Mouse (Mus musculus): ENCODE results near the gene Hps4.
"Not testable (repeated sequence)": the region's sequence is repeated elsewhere in the genome, so short reads cannot be mapped to it uniquely, and the experiment has no call there.

Hps4 gene

DNA sequence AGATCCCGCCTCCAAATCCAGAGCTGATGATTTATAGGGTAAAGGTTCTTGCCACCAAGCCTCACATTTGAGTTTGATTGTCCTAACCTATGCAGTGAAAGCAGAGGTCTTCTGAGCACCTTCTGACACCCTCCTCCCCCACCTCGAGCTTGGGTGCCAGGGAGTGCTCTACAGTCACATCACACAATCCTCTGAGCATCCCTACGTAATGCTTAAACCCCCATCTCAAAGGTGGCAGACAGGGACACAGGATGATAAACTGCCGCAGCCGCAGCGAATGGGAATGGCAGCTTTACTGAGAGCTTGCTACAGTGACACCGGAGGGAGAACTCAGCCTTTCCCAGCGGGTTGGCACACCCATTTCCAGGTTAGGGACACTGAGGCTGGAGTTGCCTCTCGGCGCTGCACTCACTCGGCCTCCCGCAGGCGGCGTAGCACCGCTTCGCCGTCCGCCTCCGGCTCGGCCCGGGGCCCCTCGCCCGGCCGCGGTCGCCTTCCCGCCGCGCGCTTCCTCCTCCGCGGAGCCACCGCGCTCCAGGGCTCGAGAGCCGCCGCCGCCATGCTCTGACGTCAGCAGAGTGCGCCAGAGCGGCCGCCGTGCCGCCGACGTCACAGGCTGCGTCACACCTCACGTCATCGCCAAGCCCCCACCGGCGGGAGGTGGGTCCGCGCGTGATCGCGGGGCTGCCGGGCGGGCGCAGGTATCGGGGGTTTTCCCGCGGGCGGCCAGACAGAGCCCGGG is at the start of gene Hps4, which contains the start of gene Srrd:
Gene Hps4 (plus strand): TSS at position 621 of the 742 bp plus-strand sequence.
Gene Srrd (minus strand): TSS at position 578 of the 742 bp plus-strand sequence.
- DNase-seq, result peak; percentile 86

DNA sequence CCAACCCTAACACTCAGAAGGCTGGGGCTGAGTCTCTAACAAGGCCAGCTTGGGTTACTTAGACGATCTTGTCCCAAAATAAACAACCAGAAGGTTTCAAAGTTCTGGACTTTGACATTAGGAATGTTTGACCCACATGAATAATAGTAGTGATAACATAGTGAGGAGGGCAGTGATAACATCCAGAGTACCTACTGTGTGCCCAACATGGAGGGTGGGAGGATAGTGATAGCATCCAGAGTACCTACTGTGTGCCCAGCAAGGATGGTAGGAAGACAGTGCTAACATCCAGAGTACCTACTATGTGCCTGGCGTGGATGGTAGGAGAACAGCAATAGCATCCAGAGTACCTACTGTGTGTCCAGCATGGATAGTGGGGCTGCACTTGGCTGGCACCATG is 49.1 kb upstream of the Hps4 start:
- DNase-seq, result no peak

DNA sequence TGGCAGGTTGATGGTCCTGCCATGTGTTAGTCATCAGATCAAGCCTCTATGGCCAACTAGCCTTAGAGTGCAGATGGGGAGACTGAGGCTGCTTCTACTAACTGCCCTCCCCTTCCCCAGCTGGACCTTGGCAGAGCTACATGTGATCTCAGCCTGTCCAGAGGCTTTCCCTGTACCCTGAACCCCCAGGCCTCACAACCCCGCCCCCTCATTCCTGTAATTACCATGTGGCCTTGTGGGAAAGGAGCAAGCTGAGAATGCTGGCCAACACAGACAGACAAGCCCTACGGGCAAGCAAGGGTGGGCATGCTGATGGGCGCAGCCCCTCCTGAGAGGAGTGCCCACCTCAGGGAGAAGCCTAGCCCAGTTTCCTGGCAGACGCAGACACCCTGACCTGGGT is 48.2 kb upstream of the Hps4 start:
- DNase-seq, result no peak

DNA sequence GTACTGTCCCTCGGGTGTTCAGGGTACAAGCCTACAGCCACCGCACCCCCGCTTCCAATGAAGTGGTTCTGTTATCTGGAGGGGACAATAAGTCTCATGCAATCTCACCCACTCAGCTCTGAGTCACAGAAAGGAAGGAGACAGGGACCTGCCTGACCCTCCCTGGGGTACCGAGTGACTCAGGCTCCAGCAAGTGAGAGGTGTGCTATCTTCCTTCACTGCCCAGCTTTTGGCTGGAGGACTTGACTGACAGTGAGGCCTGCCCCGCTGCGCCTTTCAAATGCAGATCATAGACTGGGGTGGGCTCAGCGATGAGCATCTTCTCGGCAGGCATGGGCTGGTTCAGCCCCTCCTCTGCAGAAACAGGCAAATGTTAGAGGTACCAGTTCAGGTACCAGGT is 47.7 kb upstream of the Hps4 start:
- DNase-seq, result no peak

DNA sequence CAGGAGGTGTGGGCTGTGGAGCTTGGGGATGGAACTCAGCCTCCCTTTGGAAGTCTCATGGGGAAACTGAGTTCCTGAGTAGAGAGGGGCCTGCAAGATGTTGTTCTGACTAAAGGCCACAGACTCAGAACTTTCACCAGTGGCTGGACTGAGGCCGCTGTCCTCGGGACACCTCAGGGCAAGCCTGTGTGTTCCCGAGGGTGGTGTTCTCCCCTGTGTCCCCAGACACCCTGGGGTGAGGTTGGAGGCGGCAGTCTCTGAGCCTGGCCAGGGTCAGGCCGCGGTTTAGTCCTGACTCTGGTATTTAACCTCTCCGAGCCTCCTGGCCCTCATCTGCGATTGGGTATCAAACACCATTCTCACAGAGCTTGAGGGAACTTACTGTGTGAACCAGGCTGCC is 47.3 kb upstream of the Hps4 start:
- no peak for DNase-seq

DNA sequence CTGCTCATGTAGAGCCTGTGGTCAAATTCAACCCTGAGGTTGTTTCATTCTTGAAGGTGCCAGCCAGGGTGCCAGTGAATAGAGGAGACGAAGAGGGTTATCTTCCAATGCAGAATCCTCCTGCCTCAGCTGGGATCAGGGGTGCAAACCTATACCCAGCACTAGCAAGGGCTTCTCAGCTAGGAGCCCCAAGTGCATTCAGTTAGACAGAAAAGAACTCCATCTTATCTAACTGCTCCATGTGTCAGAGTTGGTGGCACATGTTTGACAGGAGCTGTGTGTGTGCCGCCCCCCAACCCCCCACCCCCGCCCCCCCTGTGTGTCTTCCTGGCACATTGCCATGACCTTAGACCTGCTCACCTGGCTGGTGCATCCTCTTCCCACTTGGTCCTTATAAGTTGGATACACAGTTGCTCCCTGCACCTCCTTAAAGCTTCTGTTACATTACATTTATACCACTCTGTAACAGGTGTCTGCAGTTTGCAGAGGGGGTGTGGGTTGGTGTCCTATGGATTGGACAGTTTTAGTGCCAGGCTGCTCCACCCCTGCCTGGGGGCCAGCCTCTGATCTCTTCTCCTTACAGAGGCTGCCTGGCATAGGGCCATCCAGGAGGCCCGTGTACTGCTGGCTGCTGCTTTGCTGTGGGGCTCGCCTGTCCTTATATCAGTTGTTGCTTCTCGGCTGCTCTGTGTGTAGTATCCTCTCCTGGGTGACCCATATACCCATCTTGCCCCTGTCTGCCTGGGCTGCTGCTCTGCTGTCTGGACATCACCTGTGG is 46.3 kb upstream of the Hps4 start:
- no peak for DNase-seq

DNA sequence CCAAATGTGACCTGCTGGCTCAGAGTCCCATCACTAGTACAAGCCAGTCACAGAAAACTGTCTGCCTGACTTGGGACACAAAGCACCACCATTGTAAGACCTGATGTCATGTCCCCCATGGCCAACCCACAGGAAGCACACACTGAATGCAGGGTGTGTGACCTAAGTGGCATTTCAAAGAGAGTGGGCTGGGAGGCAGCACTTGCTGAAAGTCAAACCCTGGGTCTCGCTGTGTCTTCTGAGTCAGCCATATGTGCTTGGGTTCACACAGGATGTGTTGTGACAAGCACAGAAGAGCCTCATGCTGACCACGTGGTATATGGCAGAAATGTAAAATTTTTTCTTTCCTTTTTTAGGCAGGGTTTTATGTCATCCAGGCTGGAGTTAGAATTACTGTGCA is 45.6 kb upstream of the Hps4 start:
- no peak for DNase-seq

DNA sequence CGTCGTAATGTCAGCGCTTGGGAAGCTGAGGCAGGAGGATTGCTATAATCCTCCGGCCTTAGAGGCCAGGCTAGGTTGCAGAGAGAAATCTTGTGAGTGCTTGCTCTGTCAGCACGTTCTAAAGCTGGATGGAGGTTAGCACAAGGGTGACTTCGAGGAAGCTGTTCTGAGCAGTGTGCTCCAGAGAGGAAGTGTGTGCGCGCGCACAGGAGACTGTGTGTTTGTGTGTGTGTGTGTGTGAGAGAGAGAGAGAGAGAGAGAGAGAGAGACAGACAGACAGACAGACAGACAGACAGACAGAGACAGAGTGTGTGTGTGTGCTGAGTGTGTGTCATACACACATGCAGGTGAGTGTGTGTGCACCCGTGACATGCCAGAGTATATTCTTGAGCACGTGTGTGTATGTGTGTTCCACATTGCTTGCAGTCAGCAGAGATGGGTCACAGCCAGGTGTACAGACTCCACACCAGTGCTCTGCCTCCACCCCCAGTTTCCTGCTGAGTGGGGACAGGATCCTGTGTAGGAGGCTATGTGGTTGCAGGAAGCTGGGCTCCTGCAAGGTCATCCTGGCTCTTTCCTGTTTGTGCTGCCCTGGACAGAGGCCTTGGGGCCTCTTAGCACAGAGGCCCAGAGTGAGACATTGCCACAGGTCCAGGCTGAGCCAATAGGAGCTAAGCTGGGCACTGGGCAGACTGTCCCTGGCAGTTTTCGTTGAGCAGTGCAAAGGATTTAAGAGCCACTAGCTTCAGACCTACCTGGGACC is 44.5 kb upstream of the Hps4 start:
- peak; percentile 62 for DNase-seq

DNA sequence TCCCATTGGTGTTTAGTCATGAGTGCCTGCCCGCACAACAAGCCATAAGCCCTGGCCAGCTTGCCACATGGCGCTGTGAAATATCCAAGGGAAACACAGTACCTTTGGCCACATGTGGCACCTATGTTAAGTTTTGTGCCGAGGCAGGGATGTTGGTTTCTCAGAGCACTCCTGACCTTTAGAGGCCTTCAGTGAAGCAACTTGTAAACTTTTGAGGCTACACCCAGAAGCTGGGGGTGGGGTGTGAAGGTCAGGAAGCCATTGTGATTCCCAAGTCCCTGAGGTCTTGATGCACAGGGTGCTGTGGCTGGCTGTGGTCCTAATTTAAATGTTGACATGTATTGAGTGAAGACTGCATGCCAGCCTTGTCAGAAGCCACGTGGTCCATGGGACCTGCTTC is 43.5 kb upstream of the Hps4 start:
- DNase-seq, result no peak

DNA sequence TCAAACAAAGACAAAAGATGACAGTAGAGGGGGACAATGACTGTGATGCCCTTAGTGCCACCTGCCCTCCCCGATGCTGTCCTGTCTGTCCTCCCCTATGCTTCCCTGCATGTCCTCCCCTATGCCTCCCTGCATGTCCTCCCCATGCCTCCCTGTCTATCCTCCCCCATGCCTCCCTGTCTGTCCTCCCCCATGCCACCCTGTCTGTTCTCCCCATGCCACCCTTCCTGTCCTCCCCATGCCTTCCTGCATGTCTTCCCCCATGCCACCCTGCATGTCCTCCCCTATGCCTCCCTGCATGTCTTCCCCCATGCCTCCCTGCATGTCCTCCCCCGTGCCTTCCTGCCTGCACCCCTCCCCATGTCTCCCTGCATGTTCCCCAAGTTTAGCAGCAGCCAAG is 42.8 kb upstream of the Hps4 start:
- no peak for DNase-seq

DNA sequence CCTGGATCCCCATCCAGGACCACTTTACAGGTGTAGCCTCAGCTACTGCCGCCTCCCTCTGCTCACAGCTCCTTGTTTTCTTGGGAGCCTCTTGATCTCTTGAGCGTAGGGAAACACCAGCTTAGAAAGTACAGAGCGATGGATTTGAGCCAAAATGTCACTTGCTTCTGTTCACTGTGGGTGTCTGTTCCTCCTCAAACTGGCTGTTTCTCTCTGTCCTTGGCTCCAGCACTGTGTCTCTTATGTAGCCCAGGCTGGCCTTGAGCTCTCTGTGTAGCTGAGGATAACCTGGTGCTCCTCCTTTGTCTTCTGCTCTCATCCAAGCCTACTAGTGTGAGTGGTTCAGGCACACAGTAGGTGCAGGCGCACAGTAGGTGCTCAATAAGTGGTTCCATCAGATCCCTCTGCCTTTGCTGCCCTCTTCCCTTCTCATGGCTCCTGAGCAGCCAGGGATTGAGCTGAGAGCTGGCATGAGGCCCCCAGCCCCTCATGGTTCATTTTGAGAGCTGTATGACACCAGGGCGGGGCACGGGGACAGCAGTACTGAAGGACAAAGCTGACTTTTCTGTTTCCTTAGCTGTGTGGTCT is 42.1 kb upstream of the Hps4 start:
- no peak for DNase-seq

DNA sequence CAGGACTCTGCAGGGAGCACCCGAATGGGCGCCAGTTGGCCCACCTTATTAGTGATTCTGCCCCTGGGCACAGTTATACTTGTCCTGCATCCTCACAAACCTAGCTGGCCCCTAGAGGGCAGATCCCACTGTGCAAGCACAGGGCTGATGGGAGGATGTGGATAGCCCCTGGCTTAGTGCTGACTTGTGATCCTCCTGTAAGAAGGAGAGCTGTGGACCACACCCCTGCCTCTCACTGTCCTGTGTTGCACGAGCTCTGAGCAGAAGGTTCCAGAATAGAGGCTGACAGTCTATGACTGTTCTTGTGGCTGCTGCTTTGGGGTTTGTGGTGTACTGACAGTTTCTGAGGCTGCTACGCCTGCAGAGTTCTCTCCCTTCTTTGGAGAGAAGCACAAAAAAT is 41.2 kb upstream of the Hps4 start:
- no peak for DNase-seq

DNA sequence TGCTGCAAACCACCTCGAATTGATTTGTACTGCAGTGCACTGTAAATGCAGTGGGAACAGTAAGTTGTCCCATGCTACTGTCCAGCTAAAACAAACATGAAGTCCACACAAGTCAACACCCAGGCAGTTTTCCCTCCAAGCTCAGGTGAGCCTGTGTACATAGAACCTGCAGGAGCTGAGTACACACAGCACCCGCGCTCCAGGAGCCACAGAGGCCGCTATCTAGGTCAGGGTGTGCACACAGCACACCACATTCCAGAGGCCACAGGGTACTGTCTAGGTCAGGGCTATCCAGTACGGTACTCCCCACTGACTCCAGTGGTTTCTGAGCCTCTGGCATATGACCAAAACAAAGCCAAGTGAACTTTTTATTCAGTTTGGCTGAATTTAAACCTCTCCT is 40.6 kb upstream of the Hps4 start:
- no peak for DNase-seq

DNA sequence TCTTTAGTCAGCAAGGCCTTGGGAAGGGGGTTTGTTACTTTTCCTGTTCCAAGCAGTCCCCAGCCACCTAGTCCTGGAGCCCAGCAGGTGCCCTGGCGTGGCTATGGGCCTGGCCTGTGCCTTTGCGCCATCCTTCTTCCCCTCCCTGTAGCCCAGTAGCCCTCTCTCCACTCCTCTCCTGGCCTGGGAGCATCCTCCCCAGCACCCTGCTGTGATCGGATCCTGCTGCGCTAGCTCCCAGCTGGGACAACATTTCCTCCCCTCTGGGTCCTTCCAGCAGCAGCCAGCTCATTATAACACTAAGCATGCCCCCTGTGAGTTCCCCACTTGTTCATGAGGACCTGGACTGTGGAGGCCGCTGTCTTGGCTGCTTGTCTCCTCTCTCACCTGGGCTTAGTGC is 37.0 kb upstream of the Hps4 start:
- no peak for DNase-seq

DNA sequence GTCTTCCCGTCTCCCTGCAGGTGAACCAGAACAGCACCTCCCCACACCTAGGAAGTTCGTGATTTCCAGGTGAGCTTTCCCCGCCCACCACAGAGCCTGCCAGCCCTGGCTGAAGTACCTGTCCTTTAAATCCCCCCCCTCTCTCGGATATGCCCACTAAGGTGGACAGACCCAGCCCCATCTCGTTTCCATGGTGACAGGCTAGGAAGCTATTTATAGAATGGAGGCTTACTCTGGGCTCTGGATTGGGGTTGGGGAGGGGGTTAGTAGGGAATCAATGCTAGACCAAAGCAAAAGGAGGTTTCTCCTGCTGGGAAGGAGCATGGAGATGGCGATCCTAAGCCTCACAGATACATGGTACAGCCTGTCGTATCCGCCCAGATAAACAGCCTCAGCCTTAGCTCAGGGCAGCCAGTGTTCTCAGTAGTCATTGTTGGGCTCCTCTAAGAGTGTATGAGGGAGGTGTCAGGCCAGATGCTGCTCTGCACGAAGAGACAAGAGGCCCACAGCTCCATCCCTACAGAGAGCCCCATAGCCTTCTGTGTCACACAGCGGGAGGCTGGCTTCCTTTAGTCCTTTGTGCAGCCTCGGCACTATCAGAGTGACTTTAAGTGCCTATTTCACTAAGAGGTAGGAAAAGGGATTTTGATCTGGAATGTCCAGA is 29.5 kb upstream of the Hps4 start:
- DNase-seq, result no peak

DNA sequence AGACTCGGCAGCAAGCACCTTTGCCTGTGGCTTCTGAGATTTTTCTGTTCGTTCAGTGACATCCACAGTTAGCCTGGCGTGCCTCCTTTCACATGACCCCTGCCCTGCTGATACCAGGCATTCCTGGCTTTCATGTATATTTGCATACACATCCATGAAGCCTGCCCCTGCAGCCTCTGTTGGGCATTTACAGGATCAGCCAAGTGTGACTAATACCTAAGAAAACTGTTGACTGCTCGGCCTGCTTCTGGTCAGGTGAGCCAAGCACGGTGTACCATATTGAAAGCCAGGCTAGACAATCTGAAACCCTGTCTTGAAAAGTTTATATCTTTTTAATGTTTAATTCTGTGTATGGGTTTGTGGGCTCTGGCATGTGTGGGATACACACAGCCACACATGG is 26.4 kb upstream of the Hps4 start:
- DNase-seq, result no peak

DNA sequence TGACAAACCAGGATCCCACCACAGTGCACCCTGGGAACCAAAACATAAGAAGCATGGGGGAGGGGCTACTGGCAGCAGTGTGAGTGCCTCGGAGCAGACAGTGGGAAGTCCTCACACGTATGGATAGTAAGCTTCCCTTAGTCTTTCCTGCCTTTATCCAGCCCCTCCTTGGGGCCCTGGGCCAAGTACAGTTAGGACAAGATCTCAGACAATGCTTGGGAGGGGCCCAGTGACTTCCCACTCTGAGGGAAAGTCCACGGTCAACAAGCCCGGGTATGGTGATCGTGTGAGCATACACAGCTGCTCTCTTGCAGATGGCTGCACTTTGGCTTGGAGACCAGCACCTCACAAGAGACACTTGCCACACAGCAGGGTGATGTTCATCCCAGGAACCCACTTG is 25.6 kb upstream of the Hps4 start:
- peak; percentile 86 for DNase-seq

DNA sequence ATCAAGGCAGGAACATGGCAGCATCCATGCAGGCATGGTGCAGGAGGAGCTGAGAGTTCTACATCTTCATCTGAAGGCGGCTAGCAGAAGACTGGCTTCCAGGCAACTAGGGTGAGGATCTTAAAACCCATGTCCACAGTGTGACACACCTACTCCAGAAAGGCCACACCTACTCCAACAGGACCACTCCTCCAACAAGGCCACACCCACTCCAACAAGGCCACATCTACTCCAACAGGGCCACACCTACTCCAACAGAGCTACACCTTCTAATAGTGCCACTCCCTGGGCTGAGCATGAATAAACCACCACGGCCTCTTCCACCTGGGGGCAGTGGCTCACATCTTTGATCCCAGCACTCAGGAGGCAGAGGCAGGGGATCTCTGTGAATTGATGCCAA is 23.5 kb upstream of the Hps4 start:
- DNase-seq, result not testable (repeated sequence)

DNA sequence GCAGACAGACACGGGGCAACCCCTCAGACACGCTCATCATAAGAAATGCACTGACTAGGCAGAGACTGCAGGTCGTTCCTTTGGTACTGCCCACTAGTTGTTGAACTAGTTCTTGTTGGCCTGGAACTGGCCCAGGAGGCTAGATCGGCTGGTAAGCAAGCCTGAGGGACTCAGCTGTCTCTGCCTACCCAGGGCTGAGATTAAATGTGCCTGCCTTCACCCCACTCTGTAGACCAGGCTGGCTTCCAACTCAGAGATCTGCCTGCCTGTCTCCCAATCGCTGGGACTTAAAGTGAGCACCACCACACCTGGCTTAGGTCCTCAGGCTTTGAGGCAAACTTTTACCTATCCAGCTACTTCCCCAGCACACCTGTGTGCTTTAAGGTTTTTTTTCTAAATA is 22.5 kb upstream of the Hps4 start:
- DNase-seq, result no peak

DNA sequence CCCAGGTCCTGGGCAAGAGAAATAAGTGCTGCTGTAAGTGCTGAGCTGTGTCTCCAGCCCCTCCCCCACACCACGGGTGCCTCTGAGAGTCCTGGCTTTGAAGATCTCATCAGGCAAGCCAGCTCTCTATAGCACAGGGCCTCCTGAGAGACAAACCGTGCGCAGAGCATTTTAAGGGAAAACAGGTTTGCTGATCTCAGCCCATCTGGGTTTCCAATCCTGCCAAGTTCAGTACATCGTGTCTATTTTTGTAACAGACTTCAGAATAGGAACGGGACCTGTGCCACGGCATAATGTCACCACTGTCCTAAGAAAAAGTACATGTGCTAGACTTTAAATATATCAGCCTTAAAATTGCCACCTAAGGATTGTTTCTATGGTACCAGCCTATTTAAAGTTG is 21.9 kb upstream of the Hps4 start:
- no peak for DNase-seq

DNA sequence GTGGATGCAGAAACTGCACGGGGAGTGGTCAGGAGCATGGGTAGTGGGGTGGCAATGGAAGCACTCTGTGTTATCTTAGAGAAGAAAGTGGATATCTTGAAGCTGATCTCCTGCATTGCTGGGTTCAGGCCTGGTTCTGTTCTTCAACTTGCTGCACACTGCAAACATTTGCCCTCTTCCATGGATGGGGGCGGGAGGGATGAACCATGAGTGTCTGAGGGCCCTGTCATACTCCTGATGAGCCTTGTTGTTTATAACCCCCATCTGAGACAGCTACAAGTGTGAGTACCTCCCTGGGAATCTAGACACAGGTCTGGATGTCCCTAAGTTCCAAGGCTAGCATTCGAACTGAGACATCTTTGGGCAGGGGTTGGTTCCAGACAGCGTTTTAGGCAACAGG is 21.5 kb upstream of the Hps4 start:
- DNase-seq, result no peak

DNA sequence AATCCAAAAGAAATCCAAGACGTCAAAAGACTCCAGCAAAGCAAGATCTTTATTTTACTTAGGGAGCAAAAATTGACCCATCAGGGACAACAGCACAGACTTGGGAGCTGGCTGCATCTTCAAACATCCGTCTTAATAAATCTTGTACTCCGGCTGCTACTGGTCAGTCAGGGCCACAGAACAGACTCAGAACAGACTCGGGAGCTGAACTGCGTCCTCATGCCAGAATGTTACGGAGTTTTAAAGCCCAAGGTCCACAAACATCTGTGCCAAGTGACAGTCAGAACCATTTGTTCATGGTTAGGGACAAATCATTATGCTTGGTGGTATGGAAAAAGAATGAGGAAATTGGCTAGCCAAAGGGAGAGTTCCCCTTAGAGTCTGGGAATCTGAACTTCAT is 19.6 kb upstream of the Hps4 start:
- DNase-seq, result no peak

All from lung, postnatal 10 days (tissue).